Mouse (Mus musculus) WW6 (cell line): ENCODE data around the gene Prdm11.

Source experiments
- DNase-seq: peaks from one replicate; pipeline ENCODE4 v3.0.0-alpha.2; 2013; ENCODE audit warnings: low read depth, low spot score

Prdm11 gene

GRCm38 (mm10) chr2:92966257-92966656 is 79.7 kb downstream of the Prdm11 start:
- no peak for DNase-seq

GRCm38 (mm10) chr2:92964345-92964744 is 81.6 kb downstream of the Prdm11 start:
- no peak for DNase-seq

- DNase-seq, result no peak
Measured at GRCm38 (mm10) chr2:92958640-92959039, 87.3 kb downstream of the Prdm11 start.

- DNase-seq, result no peak
Measured at GRCm38 (mm10) chr2:92956943-92957342, 89.0 kb downstream of the Prdm11 start.

- no peak for DNase-seq
Measured at GRCm38 (mm10) chr2:92954404-92955114, 91.4 kb downstream of the Prdm11 start.

- DNase-seq, result no peak
Measured at GRCm38 (mm10) chr2:92953450-92953849, 92.5 kb downstream of the Prdm11 start.

- DNase-seq, result no peak
Measured at GRCm38 (mm10) chr2:92949518-92949917, 96.4 kb downstream of the Prdm11 start.

GRCm38 (mm10) chr2:92948699-92949300 is 97.2 kb downstream of the Prdm11 start:
- DNase-seq, result no peak

GRCm38 (mm10) chr2:92947981-92948698 is 97.8 kb downstream of the Prdm11 start:
- DNase-seq, result no peak

GRCm38 (mm10) chr2:92945824-92946598 is 100.0 kb downstream of the Prdm11 start:
- no peak for DNase-seq

- no peak for DNase-seq
Measured at GRCm38 (mm10) chr2:92945125-92945746, 100.7 kb downstream of the Prdm11 start.

- DNase-seq, result no peak
Measured at GRCm38 (mm10) chr2:92944356-92944755, 101.6 kb downstream of the Prdm11 start.

GRCm38 (mm10) chr2:92943406-92943805 is 102.6 kb downstream of the Prdm11 start:
- no peak for DNase-seq

- no peak for DNase-seq
Measured at GRCm38 (mm10) chr2:92941463-92941862, 104.5 kb downstream of the Prdm11 start.

GRCm38 (mm10) chr2:92940963-92941362 is 105.0 kb downstream of the Prdm11 start:
- DNase-seq, result no peak

GRCm38 (mm10) chr2:92938827-92939226 is 107.1 kb downstream of the Prdm11 start:
- no peak for DNase-seq

- DNase-seq, result no peak
Measured at GRCm38 (mm10) chr2:92938063-92938462, 107.9 kb downstream of the Prdm11 start.

- DNase-seq, result no peak
Measured at GRCm38 (mm10) chr2:92935483-92935882, 110.5 kb downstream of the Prdm11 start.

GRCm38 (mm10) chr2:92934312-92934982 is 111.5 kb downstream of the Prdm11 start:
- DNase-seq, result no peak

GRCm38 (mm10) chr2:92933379-92933778 is 112.6 kb downstream of the Prdm11 start:
- no peak for DNase-seq

GRCm38 (mm10) chr2:92931061-92931460 is 114.9 kb downstream of the Prdm11 start:
- no peak for DNase-seq
